Mouse (Mus musculus): Measurements from ENCODE around the gene Slc16a5.

- TF ChIP-seq POLR2A (IDR thresholded peaks at IDR 0.05; ENCODE audit: insufficient read depth, low read length), result no peak
- no peak for TF ChIP-seq CTCF (IDR thresholded peaks at IDR 0.05; ENCODE audit: low read depth, low read length)
- TF ChIP-seq EP300 (IDR thresholded peaks at IDR 0.05; ENCODE audit: insufficient read depth, low read depth, low read length), result no peak
Measured at GRCm38 (mm10) chr11:115467217-115467618, 4.9 kb downstream of the Slc16a5 start.
